Mouse (Mus musculus): ENCODE measurements around the gene Wdr35. TPM values are rescaled to one million over a fixed set of nuclear protein-coding genes. Genes with fewer than 3 reads are reported as not detected.
"Not testable (repeated sequence)": the region's sequence is repeated elsewhere in the genome, so short reads cannot be mapped to it uniquely, and the experiment has no call there.

The Wdr35 gene
- polyA plus RNA-seq, 1 experiment from 2014 or later, result 41.7 TPM

DNA sequence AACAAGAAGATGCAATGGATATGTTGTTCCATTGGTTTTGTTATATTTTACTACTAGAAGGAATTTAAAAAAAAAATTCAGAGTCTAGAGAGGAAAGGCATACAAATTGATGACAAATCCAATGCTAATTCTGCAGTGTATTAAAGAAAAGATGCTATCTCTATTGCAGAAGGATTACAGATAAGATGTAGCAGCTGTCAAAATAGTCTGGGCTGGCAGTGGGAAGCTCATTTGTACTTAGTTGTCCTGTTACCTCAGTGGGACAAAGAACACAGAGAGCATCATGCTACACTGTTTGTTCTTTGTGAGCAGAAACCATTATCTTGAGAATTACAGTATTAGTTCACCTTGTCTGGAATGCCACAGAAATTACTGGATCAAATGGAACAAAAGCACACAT, 53.2 kb downstream of the Wdr35 start:
- ATAC-seq, result no peak
- DNase-seq (ENCODE audit: low read depth, low spot score), result no peak
- ChIA-PET CTCF (interaction anchor here (1.4 kb wide), 1 partner anchor 17 kb away, joined by 3 read pairs; no protein-coding TSS in a partner anchor), POLR2A (no interaction called here)
- in situ Hi-C loops (cut with MboI; ENCODE audit: low pct_unique_long_range_greater_than_20kb), result no loop called here
- TF ChIP-seq CTCF (IDR thresholded peaks at IDR 0.05), result no peak
- no peaks in the 10 kb centered on the region for H3K27me3 ChIP-seq

DNA sequence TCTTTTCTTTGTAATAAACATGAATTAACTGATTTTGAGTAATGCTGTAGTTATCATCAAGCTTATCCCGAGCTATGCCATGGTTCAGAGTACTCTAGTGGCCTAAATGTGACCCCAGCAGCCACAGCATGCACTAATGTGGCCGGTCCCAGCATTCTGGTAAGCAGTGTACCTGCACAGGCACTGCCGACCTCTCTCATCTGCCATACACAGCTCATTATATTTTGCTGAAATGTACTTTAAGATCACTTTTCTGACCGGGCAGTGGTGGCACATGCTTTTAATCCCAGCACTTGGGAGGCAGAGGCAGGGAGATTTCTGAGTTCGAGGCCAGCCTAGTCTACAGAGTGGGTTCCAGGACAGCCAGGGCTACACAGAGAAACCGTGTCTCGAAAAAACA, 55.1 kb downstream of the Wdr35 start:
- POLR2A ChIA-PET, result not testable (repeated sequence)

DNA sequence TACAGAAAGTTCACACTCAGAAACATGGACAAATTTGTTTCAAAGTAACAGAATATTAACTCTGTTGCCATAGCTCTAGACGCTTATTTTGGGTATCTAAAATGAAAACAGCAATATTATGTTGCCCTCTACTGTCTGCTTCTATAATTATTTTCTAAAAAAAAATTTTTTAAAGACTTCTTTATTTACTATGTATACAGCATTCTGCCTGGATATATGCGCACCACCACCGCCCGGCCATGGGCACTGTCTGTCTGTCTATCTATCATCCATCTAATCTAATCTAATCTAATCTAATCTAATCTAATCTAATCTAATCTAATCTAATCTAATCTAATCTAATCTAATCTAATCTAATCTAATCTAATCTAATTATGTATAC, 55.8 kb downstream of the Wdr35 start:
- POLR2A ChIA-PET, result no interaction called here
- ATAC-seq (no peak), DNase-seq (ENCODE audit: low read depth, low spot score) (no peak)
- CTCF ChIA-PET, result interaction anchor here (1.1 to 1.5 kb wide), 3 partner anchors 20 to 1409 kb away, joined by 3 to 4 read pairs (median 4); no protein-coding TSS in a partner anchor
- H3K27me3 ChIP-seq, result no peaks in the 10 kb centered on the region
- in situ Hi-C loops (cut with MboI; ENCODE audit: low pct_unique_long_range_greater_than_20kb), result no loop called here
- TF ChIP-seq CTCF (IDR thresholded peaks at IDR 0.05), result peak; percentile 34

More for the DNA sequence above, 55.1 kb downstream of the Wdr35 start:
- DNase-seq (ENCODE audit: low read depth, low spot score); ATAC-seq; H3K27me3 ChIP-seq; in situ Hi-C loops (cut with MboI; ENCODE audit: low pct_unique_long_range_greater_than_20kb): not testable (repeated sequence)
- CTCF ChIA-PET, result interaction anchor here (1.5 kb wide), 1 partner anchor 19 kb away, joined by 4 read pairs; no protein-coding TSS in a partner anchor

DNA sequence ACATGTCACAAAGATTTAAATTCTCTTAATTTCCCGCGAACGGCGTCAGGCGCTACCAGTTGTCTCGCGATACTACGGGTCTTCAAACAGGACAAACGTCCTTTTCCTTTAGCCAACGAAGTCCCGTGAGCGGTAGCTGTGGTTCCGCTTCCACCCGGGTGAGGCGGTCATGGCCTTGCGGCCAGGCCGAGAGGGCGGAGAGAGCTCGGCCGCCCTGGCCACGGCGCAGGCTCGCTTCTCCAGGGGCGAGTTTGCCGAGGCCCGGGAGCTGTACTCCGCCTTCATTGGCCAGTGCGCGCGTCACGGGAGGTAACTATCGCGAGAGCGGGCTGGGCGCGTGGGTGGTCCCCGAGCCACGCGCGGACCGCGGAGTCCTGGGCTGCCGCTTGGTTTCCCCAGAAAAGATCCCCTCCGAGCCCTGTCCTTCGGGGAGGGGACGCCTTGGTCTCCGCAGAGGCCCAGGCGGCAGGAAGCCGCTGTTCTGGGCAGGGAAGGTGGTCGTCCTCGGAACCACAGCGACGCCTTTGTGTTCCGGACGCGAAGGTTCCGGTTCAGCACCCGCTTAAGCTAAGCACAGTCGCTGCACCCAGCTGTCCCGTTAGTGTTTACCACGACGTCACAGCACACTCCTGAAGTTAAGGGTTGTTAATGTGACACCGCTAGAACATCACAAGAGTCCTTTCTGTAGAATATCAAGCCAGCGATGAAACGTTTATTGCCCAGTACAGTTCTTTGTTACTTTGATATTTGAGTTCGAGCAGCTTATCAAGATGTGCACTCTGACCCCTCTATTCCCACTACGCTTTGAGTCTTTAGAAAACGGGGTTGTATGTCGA, 56.4 kb downstream of the Wdr35 start, which contains the start of gene Ttc32:
Gene Ttc32, plus strand, starts transcription at position 110 of the 836 bp plus-strand sequence.
- DNase-seq (ENCODE audit: low read depth, low spot score) (peak; percentile 87), ATAC-seq (peak; percentile 92)
- POLR2A ChIA-PET, result no interaction called here
- in situ Hi-C loops (cut with MboI; ENCODE audit: low pct_unique_long_range_greater_than_20kb), result no loop called here
- CTCF ChIA-PET, result interaction anchor here (1.1 to 1.2 kb wide), 2 partner anchors 132 to 1408 kb away, joined by 3 to 4 read pairs; no protein-coding TSS in a partner anchor
- H3K27me3 ChIP-seq, result no peaks in the 10 kb centered on the region
- no peak for TF ChIP-seq CTCF (IDR thresholded peaks at IDR 0.05)

DNA sequence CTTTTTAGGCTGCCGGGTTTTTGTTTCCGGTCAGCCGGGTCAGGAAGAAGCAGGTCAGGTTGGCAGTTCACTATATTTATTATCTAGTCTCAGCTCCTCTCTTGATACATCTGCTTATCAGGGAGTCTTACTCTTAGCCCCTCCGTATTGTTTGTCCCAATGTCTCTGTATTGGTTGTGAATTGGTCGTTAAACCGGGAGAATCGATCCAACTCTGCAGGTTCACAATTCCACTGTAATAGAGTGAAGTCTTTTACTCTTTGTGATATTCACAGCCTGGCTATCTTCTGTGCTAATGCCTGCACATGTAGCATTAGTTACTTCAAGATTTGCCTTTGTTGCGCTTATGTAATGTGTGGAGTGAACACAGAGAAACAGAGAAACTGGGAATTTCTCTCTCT, 57.5 kb downstream of the Wdr35 start:
- POLR2A ChIA-PET, result interaction anchor here (0.7 kb wide), 2 partner anchors 33 to 38 kb away, joined by 3 read pairs; no protein-coding TSS in a partner anchor
- H3K27me3 ChIP-seq, result no peaks in the 10 kb centered on the region
- in situ Hi-C loops (cut with MboI; ENCODE audit: low pct_unique_long_range_greater_than_20kb), result no loop called here

DNA sequence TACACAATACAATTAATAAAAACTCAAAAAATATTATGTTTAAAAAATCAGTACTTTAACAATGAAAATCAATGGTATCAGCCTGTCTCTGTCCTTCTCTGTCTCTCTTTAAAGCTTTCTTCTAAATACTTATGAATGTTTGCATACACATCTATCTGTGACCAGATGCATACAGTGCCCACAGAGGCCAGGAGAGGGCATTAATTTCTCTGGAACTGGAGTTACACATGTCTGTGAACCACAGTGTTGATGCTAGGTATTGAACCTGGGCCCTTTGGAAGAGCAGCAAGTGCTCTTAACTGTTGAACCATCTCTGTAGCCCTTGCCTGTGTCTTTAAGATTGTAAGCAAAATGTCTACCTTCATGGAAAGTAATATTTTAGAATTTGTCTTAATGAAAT, 59.4 kb downstream of the Wdr35 start:
- no peak for DNase-seq (ENCODE audit: low read depth, low spot score)
- TF ChIP-seq CTCF (IDR thresholded peaks at IDR 0.05), result peak; percentile 49
- H3K27me3 ChIP-seq, result no peaks in the 10 kb centered on the region
- ChIA-PET POLR2A (no interaction called here), CTCF (interaction anchor here (1.2 kb wide), 1 partner anchor 270 kb away, joined by 3 read pairs; no protein-coding TSS in a partner anchor)
- in situ Hi-C loops (cut with MboI; ENCODE audit: low pct_unique_long_range_greater_than_20kb), result no loop called here
- no peak for ATAC-seq

More for the DNA sequence above, 57.5 kb downstream of the Wdr35 start:
- no peak for DNase-seq (ENCODE audit: low read depth, low spot score)
- CTCF ChIA-PET, result no interaction called here
- no peak for TF ChIP-seq CTCF (IDR thresholded peaks at IDR 0.05)
- ATAC-seq, result no peak

DNA sequence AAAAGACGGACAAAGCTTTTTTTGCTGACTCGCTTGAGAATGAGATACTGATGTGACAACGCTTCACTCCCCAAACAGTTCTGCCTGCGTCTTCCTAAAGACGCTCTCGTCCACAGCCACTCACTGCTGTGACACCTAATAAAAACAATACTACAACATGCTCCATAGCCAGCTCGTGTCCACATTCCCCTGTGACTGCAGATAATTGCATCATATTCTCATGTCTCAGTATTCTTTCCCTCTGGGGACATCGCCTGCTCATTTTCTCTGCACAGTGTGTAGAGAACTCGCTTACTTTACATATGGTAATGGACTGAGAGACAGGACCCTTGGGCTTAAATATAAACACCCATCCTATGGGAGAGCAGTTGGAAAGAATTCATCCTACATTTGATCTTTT, 62.7 kb downstream of the Wdr35 start:
- ChIA-PET POLR2A (no interaction called here), CTCF (no interaction called here)
- in situ Hi-C loops (cut with MboI; ENCODE audit: low pct_unique_long_range_greater_than_20kb), result loop anchor here (5.0 kb wide), 1 partner anchor 1401 kb away; no protein-coding TSS in a partner anchor
- DNase-seq (ENCODE audit: low read depth, low spot score) (no peak), ATAC-seq (no peak)
- no peaks in the 10 kb centered on the region for H3K27me3 ChIP-seq
- no peak for TF ChIP-seq CTCF (IDR thresholded peaks at IDR 0.05)

DNA sequence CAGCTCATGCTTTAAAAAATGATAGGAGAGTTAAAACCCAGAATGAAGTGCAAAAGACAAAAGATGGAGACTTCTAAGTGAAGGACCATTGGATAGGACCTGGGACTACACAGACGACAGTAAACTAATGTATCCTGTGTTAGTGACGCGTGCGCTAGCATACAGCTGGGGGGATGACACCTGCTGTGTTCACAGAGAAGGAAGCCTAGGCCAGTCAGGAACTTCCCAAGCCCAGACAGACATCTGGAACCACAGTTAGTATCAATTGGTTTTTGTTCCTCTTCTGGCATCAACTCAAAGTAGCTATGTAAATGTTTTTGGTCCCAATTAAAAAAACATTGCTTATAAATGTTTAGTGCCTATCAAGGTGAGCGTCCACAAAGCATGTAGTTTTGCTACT, 66.5 kb downstream of the Wdr35 start:
- ChIA-PET CTCF (no interaction called here), POLR2A (no interaction called here)
- TF ChIP-seq CTCF (IDR thresholded peaks at IDR 0.05), result no peak
- DNase-seq (ENCODE audit: low read depth, low spot score) (no peak), ATAC-seq (no peak)
- in situ Hi-C loops (cut with MboI; ENCODE audit: low pct_unique_long_range_greater_than_20kb), result loop anchor here (10.0 kb wide), 2 partner anchors 515 to 1545 kb away; no protein-coding TSS in a partner anchor
- H3K27me3 ChIP-seq, result no peaks in the 10 kb centered on the region

DNA sequence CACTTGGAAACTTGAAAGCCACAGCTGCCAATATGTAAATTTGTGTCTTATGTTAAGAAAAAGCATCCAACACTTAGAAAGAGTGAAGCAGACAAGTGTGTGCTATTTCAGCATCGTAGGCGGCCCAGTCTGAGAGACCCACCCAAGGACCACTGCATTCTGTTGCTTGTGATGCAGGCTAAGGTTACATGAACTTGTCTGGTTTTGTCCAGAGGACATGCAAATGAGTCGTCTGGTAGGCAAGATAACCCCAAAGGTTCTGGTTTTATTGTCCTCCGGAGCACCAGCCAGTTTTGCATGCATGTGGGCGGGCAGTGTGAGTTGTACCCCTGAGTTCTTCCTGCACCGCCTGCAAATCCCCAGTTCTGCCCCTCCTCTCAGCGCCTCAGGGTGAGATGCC, 67.0 kb downstream of the Wdr35 start:
- in situ Hi-C loops (cut with MboI; ENCODE audit: low pct_unique_long_range_greater_than_20kb), result loop anchor here (10.0 kb wide), 2 partner anchors 514 to 1544 kb away; no protein-coding TSS in a partner anchor
- no peaks in the 10 kb centered on the region for H3K27me3 ChIP-seq
- DNase-seq (ENCODE audit: low read depth, low spot score) (no peak), ATAC-seq (no peak)
- POLR2A ChIA-PET, result no interaction called here
- TF ChIP-seq CTCF (IDR thresholded peaks at IDR 0.05), result no peak
- CTCF ChIA-PET, result no interaction called here

DNA sequence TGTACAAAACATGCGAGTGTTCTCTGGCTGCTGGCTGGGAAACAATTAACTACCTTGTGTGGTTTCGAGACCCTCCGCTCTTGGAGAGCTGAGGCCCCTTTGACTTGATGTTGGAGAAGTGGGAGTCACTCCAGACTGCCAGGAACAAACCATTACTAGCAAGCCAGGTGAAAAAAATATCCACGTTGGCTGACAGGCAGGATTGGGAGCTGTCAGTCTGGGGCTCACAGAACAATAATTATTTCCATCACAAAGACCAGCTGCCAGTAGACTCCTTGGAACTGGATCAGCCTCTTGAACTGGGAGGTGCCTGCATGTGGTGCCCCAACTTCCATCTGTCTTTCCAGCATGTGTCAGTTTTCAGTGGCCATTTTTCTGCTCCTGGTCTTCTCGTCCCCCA, 68.6 kb downstream of the Wdr35 start:
- POLR2A ChIA-PET, result no interaction called here
- no peaks in the 10 kb centered on the region for H3K27me3 ChIP-seq
- in situ Hi-C loops (cut with MboI; ENCODE audit: low pct_unique_long_range_greater_than_20kb), result loop anchor here (10.0 kb wide), 2 partner anchors 512 to 1542 kb away; no protein-coding TSS in a partner anchor
- DNase-seq (ENCODE audit: low read depth, low spot score) (no peak), ATAC-seq (no peak)
- CTCF ChIA-PET, result no interaction called here
- no peak for TF ChIP-seq CTCF (IDR thresholded peaks at IDR 0.05)

DNA sequence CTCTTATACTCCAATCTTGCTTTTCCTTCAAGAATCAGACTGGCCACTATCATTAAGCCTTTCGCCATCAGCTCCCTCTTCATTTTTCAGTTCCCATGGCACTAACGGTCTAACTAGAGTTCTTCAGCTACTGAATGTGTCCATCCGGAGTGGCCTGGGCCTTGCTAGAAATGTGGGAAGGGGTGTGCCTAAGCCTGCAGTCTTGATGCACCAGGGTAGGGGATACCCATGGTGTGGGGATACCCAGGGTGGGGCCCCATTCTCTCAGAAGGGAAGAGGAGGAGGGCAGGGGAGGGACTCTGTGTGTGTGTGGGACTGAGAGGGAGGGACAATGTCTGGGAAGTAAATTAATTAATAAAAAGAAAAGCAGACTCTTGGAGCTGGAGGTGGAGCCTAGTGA, 69.1 kb downstream of the Wdr35 start:
- no peak for ATAC-seq
- POLR2A ChIA-PET, result no interaction called here
- no peaks in the 10 kb centered on the region for H3K27me3 ChIP-seq
- DNase-seq (ENCODE audit: low read depth, low spot score), result no peak
- no peak for TF ChIP-seq CTCF (IDR thresholded peaks at IDR 0.05)
- in situ Hi-C loops (cut with MboI; ENCODE audit: low pct_unique_long_range_greater_than_20kb), result loop anchor here (10.0 kb wide), 2 partner anchors 512 to 1542 kb away; no protein-coding TSS in a partner anchor
- CTCF ChIA-PET, result no interaction called here
